Mouse (Mus musculus) brain, embryonic 14.5 days (tissue): ENCODE data around the gene Dcdc2b.

Experiments used
- CTCF ChIP-seq: fragments of 200-500 bp; IDR thresholded peaks from 2 replicates; pipeline ENCODE4 v1.5.1; 2012; ENCODE audit warnings: inconsistent platforms, mild to moderate bottlenecking, moderate library complexity, borderline replicate concordance; ENCODE audit not compliant: insufficient read depth, insufficient read length; ENCODE audit errors: extremely low read depth
- POLR2A ChIP-seq: fragments of 200-500 bp; IDR thresholded peaks from 2 replicates; pipeline ENCODE4 v1.6.1; 2012; ENCODE audit warnings: mild to moderate bottlenecking, inconsistent platforms, borderline replicate concordance; ENCODE audit not compliant: poor library complexity, insufficient read depth, insufficient read length, severe bottlenecking; ENCODE audit errors: extremely low read depth

DNA sequence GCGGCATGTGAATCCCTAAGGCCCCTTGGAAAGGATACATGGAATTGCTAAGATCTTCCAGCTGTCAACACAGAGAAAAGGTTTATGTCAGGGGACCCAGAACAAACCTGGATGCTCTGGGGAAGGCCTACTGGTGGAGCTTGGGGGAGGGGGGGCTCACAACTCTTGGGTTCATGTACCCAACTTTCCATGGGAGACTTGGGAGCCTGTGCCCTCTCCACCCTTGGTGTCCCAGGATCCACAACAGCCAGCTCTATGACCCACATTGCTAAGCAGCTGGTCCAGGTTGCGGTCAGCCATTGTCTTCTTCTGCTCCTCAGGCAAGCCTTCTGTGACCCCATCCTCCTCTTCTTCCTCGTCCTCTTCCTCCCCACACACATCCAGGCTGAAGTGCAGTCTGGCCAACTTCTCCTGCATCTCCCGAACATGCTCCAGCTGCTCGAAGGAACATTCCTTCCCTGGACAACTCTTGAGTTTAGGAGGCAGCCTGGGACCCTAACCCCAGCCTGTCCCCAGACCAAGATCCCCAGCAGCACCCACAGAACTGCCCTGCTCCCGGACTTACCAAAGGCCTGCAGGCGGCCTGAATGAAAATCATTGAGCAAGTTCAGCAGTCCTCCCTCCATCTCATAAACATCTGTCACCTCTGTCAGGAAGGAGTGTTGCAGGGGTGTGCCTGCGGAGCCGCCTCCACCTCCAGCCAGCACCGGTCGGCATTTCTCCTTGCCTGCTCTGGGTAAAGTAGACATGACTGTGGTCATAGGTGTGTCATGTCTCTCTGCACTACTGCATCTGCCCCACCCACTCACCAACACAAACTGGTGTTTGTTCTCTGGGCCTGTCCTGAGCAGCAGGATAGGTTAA, 6.6 kb upstream of the Dcdc2b start:
- TF ChIP-seq CTCF (no peak), POLR2A (no peak)
